Mouse (Mus musculus) thymus, adult 18-20 months (tissue): ENCODE data around the gene Crk.

ENCODE experiments used
- DNase-seq, 2 experiments: peaks; one replicate each; pipeline ENCODE4 v3.0.0; 2022; ENCODE audit warnings: mixed read lengths in 2 of 2

The Crk gene

DNA sequence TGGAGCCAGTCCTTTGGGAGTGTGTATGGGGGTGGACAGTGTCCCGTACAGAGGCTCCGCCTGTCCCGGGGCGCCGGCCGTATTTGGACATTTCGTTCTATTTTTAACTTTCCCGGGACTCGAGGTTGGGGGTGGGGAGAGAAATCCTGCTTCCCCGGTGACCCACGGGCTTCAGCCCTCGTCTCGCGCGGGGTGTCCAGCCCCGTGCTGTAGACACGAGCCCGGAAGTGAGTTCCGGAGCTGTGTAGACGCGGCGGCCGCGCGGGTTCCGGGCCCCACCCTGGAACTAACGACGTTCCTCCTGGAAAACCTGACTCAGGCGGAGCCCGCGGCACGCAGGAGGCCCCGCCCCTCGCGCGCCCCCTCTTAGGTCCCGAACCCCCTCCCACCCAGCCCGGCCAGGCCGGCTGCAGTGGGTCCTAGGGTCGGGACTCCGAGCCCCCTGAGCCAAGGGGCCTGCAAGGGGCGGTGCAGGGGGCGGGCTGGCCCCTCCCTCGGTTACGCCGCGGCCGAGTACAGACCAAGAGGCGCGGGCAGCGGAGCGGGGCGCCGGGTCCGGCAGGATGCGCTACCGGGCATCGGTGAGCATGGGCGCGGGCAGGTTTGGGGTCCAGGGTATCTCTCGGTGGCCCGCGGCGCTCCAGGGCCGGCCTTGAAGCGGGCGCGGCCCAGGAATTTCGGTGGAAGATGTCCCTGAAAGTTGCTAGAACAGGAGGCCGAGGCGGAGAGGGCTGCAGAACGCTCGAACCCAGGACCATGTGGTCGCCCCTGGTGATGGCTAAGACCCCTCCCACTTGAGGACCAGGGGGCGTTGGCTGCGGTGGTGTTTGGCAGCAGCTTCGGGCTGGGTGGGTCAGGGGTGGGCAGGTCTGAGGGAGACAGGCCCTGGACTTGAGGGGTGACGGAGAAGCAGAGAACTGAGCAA lies 23.2 kb upstream of the Crk start:
- DNase-seq = peak; percentile 65 to 71

DNA sequence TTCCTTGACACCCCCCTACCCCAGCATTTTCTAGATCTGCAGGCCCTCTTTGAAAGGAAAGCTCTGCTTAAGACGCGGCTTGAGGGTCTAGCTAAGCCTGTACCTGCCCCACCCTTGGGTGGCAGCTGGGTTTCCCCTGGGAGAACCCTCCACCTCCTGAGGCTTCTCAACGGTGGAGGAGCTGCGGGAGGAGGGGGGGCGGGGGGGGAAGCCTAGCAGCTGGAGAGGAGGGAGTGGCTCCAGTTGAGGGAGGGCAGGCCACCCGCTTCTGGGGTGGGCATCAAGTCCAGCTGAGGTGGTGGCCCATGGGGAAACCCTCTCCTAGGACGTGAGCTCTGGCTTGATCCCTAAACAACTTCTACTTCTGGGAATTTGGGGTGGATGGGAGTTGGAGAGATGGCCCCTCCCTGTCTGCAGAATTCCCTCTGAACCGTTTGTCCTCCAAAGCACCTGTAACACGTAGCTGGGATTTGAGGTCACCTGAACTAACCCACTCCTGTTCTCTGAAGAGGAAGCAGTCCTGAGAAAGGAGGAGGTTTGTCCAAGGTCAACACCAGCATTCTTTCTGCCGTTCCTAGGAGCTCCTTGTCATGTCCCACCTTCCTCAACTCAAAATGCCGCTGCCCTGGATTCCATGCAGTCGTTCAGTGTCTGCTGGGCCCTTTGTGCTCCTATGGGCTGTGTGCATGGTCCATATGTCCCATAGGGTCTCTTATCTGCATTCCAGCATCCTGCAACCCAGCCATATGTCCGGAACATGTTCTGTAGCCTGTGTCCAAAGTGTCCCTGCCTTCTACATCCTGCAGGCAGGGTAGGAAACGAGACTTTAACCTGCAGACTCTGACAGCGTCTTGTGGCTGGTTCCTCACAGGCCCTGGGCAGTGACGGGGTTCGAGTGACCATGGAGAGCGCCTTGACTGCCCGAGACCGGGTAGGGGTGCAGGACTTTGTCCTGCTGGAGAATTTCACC lies 22.2 kb upstream of the Crk start:
- DNase-seq = no peak

DNA sequence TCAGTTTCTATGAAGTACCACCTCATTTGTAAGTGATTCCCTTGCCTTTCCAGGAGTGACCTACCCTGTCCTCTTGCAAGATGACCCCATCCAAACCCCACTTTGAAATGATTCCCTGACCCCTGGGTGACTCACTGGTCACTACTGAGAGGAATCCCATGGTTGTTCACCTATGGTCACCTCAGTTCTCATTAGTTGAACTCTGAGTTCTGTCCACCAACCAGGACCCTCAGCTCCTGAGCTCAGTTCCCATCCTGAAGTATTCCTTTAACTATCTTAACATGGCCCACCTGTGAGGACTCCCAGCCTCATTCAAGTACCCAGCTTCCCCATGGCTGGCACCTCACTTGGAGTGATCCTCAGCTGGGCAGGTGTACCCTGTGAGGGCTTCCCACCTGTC lies 21.2 kb upstream of the Crk start:
- no peak for DNase-seq

DNA sequence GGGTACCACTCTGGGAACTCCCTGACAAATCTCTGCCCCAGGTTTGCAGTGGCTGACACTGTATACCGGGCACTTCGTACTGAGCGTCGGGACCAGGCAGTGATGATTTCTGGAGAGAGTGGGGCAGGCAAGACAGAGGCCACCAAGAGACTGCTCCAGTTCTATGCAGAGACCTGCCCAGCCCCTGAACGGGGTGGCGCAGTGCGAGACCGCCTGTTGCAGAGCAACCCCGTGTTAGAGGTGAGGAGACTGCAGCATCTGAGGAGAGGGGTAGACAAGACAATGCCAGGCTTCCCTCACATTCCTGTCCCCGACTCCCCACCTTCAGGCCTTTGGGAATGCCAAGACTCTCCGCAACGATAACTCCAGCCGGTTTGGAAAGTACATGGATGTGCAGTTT lies 20.7 kb upstream of the Crk start:
- no peak for DNase-seq

DNA sequence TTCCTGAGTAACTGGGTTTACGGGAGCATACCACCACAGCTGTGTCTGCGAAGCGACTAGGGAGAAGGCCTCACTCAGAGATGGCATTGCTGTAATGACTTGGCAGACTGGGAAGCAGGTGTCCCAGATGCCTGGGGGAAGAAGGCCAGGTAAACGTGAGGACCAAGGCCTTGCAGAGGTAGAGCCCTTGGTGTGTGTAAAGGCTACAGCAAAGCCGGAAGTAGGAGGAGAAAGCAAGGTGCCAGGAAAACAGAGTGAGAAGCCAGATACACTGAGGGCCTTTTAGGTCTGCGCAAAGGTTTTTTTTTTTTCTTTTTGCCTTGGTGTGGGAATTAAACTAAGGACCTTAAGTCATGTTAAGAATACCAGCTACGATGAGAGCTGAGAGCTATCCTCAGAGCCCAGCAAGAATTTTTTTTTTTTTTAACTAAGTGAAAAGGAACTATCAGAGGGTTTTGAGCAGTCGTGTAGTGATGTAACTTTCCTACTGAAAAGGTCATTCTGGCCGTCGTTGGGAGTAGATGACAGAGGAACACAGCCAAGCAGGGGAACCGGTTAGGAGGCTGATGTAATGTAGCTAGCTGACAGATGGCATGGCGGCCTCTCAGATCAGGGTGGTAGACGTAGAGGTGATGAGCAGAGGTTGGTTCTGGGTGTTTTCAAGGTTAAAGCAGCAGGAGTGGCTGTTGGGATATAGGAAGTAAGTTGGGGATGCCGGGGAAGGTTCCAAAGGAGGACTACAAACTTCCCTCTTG lies 19.9 kb upstream of the Crk start:
- no peak for DNase-seq

DNA sequence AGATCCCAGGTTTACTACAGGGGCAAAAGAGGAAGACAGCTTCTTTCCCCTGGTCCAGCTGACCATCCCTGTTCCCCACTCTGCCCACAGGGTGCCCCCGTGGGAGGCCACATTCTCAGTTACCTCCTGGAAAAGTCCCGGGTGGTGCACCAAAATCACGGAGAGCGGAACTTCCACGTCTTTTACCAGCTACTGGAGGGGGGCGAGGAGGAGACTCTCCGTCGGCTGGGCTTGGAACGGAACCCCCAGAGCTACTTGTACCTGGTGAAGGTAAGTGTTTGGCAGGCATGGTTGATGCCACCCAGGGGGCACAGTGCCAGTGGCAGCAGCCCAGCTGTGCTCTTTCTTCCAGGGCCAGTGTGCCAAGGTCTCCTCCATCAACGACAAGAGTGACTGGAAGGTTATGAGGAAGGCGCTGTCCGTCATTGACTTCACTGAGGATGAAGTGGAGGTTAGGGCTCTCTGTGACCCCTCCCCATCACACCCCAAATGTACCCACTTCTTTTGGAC lies 18.9 kb upstream of the Crk start:
- DNase-seq = peak in 1 of 2 experiments; percentile 4

DNA sequence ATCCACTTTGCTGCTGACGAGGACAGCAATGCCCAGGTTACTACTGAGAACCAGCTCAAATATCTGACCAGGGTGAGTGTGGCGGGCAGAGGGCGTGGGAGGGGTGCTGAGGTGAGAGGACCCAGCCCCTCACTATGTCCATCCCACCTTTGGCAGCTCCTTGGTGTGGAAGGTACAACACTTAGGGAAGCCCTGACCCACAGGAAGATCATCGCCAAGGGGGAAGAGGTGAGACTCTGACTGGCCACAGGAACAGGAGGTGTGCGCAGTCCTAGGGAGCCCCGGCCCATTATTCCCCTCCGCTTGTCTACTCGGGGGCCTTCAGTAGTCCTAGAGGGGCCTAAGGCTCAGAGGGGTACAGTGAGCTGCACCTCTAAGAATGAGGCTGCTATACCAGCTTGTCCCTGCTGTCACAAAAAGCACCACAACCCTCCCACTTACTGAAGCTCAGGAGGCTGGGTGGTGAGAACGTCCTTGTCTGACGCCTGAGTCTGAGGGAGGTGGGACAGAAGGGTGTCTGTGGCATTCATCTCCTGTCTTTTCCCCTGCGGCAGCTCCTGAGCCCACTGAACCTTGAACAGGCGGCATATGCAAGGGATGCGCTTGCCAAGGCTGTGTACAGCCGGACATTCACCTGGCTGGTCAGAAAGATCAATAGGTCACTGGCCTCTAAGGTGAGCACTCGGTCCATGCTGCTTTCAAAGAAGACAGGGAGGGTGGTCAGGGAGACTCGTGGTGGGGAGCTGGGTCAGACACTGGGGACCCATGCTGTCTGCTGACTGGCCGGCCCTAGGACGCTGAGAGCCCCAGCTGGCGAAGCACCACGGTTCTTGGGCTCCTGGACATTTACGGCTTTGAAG lies 17.9 kb upstream of the Crk start:
- peak in 1 of 2 experiments; percentile 3 for DNase-seq

DNA sequence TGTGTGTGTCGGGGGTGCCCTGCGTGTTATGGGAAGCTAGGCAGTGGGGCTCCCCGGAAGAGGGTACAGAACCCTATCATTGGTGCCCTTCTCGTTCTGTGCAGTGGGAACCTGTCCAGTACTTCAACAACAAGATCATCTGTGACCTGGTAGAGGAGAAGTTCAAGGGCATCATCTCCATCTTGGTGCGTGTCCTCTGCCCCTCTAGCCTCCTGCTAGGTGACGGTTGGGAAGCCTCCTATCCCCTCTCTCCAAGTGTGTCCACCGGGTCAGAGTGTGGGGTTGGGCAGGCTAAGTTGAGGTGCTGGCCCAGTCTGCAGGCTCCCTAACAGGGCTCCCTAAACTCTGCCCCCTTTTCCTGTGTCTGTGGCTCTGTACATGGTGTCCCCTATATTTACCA lies 16.9 kb upstream of the Crk start:
- DNase-seq = no peak

DNA sequence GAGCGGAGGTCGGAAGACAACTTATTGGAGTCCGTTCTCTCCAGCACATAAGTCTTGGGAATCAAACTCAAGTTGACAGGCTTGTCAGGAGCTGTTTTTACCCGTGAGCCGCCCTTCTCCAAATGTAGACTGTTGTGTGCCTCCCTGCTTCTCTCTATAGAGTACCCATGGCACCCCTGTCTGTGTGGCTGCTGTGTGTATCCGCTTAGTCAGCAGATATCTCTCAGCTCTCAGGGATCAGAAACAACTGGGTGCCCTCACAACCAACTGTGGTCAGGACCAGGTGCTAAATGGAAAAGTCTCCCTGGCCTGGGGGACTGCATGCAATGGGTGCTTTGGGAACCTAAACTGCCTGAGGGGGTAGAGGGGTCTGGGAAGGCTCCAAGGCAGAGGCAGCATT lies 12.8 kb upstream of the Crk start:
- DNase-seq = no peak

DNA sequence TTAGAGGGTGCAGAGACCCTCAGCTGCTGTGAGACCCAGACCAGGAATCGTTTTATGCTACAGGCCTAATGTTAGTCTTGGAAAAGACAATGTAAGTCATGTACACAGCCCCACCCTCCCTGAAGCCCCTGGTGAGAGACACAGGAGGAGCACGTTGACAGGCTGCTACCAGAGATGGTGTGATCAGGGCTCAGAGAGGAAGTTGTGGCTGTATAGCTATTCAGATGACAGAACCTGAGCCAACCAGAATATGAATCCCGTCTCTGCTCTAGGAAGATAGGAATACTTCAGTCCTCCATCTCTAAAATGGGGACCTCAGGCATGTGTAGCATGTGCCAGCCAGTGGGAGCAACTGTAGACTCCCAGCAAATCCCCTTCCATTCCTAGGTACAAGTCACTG lies 10.4 kb upstream of the Crk start:
- no peak for DNase-seq

DNA sequence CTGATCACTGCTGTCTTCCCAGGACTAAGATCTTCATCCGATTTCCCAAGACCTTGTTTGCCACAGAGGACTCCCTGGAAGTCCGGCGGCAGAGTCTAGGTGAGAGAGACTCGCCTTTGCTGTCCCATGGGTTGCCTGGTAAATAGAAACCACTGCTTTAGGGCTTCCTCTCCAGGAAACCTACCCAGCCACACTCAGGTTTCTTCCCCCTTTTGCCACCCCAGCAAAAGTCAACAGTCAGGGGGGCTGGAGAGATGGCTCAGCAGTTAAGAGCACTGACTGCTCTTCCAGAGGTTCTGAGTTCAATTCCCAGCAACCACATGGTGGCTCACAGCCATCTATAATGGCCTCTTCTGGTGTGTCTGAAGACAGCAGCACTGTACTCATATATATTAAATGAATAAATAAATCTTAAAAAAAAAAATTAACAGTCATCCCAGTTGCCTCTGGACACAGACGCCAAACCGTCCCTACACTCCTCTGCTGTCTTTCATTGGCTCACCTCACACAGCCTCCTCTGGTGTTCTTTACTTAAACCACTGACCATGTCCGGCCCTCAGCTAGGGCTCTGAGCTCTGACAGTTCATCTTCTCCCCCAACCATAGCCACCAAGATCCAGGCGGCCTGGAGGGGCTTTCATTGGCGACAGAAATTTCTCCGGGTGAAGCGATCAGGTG lies 9.7 kb upstream of the Crk start:
- no peak for DNase-seq

DNA sequence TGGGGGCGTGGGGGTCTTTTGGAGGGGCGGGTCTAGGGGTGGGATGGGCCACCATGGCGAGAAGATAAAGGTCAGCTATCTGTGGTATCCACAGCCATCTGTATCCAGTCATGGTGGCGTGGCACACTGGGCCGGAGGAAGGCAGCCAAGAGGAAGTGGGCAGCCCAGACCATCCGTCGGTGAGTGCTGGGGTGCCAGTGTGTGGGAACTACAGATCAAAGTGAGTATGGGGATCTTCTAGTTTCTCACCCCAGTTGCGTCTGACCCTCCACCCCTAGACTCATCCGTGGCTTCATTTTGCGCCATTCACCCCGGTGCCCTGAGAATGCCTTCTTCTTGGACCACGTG lies 9.2 kb upstream of the Crk start:
- DNase-seq = no peak

DNA sequence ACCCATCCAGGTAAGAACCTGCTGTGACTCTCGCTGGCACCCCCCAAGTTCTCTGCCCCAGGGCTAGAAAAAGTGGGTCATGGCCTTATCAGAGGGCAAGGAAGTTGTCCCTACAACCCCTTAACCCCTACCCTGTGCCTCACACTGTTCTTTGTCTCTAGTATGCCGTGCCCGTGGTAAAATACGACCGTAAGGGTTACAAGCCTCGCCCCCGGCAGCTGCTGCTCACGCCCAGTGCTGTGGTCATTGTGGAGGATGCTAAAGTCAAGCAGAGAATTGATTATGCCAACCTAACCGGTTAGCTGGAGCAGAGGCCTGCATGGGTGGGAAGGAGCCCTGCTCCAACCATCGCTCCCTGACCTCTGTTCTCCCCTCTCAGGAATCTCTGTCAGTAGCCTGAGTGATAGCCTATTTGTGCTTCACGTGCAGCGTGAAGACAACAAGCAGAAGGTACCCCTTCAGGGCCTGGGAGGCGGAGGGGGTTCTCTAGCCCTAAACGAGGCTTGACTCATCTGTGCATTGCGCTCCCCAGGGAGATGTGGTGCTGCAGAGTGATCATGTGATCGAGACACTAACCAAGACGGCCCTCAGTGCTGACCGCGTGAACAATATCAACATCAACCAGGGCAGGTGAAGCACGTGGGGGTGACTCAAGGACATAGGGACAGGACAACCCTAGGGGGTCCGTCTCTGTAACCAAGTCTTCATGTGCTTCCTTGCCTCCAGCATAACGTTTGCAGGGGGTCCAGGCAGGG lies 7.5 kb upstream of the Crk start:
- no peak for DNase-seq

DNA sequence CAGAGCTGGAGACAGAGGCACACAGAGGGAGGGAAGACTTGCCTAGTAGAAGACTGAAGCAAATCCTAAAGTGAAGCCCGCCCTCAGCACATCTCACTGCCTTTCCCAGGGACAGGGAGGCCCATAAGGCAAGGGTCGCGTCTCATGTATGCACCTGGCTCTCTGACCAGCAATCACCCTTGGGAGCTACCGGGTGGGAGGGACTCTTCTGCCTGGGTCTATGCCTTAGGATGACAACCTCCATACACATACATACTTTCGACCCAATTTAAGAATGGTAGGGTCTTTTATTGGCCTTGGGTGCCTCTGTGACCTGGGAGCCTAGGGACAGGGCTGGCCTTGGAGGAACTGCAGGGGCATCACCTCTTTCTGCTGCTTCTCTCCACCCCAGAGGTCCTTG lies 5.6 kb upstream of the Crk start:
- DNase-seq = no peak

DNA sequence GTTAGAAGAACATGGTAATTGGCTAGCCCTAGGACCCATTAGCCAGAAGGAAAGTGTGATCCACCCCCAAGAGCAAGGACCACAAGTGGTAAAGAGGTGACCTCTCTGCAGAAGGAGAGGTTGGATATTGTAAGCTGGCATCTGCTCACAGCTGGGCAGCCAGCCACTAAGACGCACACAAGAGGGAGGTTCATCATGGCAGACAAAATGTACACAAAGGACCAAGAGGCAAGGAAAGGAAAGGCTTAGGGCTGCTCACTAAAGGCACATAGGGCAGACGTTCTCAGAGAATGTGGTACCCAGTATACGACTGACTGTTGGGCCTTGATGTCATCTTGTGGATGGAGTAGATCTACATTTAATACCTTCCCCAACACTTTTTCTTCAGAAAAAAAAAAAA lies 4.2 kb upstream of the Crk start:
- DNase-seq = no peak

DNA sequence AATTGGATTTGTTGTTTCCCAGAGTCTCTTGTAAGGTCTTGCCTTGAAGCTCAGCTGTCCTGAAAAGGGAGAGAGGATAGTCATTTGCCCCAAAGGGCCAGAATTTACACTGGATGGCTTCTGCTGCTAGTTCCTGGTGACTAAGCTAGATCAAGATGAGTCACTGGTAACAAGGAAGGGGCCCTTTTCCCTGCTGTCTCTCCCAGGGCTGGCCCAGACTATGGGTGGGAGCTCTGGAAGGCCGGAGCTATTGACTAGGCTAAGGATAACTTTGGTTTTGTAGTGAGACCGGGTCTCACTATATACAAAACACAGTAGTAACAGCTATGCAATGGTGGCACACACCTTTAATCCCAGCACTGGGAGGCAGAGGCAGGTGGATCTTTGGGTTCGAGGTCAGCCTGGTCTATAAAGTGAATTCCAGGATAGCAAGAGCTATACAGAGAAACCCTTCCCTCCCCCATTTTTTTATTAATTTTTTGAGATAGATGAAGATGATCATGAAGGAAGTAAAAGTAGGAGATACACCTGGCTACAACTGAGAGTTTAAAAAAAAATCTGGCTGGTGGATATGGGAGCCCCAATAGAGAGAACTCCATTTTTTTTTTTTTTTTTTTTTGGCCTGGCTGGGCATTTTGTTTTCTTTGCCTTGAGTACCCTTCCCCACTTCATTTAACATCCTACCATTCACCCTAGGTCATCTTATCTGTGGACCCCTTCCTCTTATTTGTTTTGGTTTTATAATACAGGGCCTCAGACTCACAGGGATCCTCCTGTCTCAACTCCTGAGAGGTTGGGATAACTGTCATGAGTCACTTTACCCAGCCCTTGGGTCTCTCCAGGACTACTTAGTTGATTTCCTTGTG lies 945 bp upstream of the Crk start:
- DNase-seq = peak in 1 of 2 experiments; percentile 7

DNA sequence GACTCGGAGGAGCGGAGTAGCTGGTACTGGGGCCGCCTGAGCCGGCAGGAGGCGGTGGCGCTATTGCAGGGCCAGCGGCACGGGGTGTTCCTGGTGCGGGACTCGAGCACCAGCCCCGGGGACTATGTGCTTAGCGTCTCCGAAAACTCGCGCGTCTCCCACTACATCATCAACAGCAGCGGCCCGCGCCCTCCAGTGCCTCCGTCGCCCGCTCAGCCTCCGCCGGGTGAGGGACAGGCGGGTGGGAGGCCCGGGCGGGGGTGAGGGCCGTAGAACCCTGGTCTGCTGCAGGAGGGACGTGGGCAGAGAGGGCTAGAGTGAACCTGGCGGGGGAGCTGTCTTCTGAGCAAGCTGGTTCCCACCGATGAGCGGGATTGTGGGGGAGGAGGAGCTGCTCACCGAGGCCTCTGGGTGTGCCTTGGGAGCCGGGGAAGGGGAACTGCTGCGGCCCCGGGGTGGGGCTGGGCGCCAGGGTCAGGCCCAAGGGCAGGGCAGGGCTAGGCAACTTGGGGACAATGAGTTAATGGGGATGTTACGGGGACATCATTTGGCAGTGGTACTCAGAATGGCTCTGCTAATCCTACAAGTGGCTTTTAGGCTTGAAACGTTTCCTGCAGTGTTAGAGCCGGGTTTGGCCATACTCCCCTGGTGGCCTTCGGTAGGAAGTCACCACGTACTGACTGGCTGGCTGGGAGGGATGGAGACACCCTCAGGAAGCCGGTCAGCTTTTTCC lies 546 bp downstream of the Crk start:
- peak; percentile 55 to 63 for DNase-seq

DNA sequence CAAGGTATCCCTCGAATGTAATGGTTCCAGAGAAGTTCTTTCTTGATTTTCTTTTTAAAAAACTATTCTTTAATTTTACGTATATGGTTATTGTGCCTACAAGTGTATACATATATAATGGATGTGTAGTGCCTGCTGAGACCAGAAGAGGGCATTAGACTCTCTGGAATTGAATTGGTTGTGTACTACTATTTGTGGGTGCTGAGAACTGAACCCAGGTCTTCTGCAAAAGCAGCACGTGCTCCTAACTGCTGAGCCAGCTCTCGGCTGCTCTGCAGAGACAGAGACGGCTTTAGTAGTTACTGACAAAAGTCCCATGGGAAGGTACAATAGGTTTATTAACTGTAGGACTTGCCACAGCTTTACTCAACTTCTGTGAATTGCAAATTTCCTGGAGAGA lies 5.4 kb downstream of the Crk start:
- no peak for DNase-seq

DNA sequence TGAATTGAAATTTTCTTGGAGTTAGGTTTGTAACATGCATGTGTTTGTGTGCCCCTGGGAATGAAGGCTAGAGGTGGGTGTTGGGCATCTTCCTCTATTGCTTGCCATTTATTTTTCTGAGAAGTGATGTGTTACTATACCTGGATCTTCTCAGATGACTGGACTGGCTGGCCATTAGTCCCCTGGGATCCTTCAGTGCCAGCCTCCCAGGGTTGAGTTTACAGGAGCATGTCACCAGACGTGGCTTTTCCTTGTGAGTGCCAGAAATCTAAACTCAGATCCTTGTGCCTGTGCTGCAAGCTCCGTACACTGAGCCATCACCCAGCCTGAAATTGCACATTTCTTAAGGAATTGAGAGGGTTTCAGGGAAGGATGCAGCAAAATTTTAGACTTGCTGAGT lies 5.9 kb downstream of the Crk start:
- no peak for DNase-seq
